ENCODE assay signal across 8 mouse cellular contexts in the genomic region with DNA sequence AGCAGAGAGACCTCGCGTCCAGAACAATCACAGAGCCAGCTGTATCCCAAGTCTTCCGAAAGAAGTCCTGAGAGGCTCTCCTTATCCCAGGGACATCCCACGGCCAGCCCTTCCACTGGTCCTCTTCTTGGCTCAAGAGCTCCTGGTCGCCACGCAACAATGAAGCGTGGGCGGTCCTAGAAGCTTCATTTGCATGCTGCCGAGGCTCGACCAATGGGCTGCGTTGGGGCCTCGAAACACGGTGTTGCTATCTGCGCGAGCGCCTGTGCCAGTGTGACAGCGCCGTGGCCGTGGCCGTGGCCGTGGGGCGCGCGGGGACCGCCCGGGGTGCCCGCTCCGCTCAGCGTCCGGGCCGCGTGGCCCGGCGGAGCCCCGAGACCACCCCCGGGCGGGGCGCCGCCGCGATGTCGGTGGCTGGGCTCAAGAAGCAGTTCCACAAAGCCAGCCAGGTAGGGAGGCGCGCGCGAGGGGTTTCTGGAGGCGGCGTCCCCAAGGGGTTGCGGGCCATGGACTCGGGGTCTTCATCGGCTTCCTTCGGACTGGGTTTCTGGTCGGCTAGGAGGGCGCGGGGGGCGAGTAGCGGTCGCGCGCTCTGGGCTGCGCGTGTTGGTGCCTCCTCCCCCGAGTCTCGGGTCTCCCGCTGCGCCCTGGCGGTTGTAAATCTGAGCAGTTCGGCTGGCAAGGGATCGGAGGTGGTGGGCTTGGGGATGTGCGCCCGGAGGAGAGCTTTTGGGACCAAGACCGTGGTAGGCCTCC. TPM values are rescaled to one million over a fixed set of nuclear protein-coding genes. Genes with fewer than 3 reads are reported as not detected.
DNase-seq lines count a peak whose midpoint lies in the region; ATAC-seq and TF ChIP-seq lines count a peak whose summit lies in the region.

No protein-coding gene starts in this region.

- no peak overlapping the region for H3K27ac ChIP-seq in brown adipose tissue, adult 24 weeks (replicated peaks; ENCODE audit: low read depth, low read length)
- H3K27ac ChIP-seq in forebrain, embryonic 10.5 days = peak overlapping the region; percentile 83
- H3K27ac ChIP-seq in heart, embryonic 14.5 days (replicated peaks in 1 of 2; ENCODE audit: control insufficient read depth in 1 of 2, insufficient read depth in 1 of 2, low read depth in 2 of 2, low read length in 2 of 2) = no peak overlapping the region
- no peak overlapping the region for H3K27ac ChIP-seq in kidney, embryonic 16.5 days (ENCODE audit: low read length)
- no peak overlapping the region for H3K27ac ChIP-seq in limb, embryonic 14.5 days (replicated peaks; ENCODE audit: low read depth, low read length)
- H3K27ac ChIP-seq in midbrain, embryonic 16.5 days (ENCODE audit: low read length) = peak overlapping the region; percentile 86
- H3K27ac ChIP-seq in stomach, embryonic 16.5 days (ENCODE audit: low read length) = no peak overlapping the region

- TF ChIP-seq POLR2A in limb, embryonic 14.5 days (IDR thresholded peaks at IDR 0.05; ENCODE audit: borderline replicate concordance, extremely low read depth, insufficient read depth, insufficient read length) = no peak

- no peaks in the 10 kb centered on the region for H3K36me3 ChIP-seq in forebrain, embryonic 10.5 days (replicated peaks)
- no peaks in the 10 kb centered on the region for H3K36me3 ChIP-seq in heart, embryonic 14.5 days (ENCODE audit: control insufficient read depth, insufficient read depth, low read length)
- H3K36me3 ChIP-seq in kidney, embryonic 16.5 days (ENCODE audit: insufficient read depth, low read length) = no peaks in the 10 kb centered on the region
- no peaks in the 10 kb centered on the region for H3K36me3 ChIP-seq in limb, embryonic 14.5 days (ENCODE audit: control insufficient read depth, insufficient read depth, low read length)
- no peaks in the 10 kb centered on the region for H3K36me3 ChIP-seq in midbrain, embryonic 16.5 days (ENCODE audit: control insufficient read depth, insufficient read depth, low read length)
- H3K36me3 ChIP-seq in stomach, embryonic 16.5 days (ENCODE audit: control insufficient read depth, insufficient read depth, low read length) = no peaks in the 10 kb centered on the region

- H3K9me3 ChIP-seq in forebrain, embryonic 10.5 days = peaks cover 5% of the 10 kb centered on the region; the same call in 1 of the 2 replicates
- H3K9me3 ChIP-seq in heart, embryonic 14.5 days (ENCODE audit: control insufficient read depth, low read length) = no peaks in the 10 kb centered on the region
- 0 out of 2 replicates have a peak, but pooled peaks cover 6% of the 10 kb centered on the region for H3K9me3 ChIP-seq in kidney, embryonic 16.5 days (ENCODE audit: low read length)
- H3K9me3 ChIP-seq in limb, embryonic 14.5 days (ENCODE audit: control insufficient read depth, low read length) = no peaks in the 10 kb centered on the region
- no peaks in the 10 kb centered on the region for H3K9me3 ChIP-seq in midbrain, embryonic 16.5 days (replicated peaks; ENCODE audit: control insufficient read depth, low read length, poor library complexity, severe bottlenecking)
- no peaks in the 10 kb centered on the region for H3K9me3 ChIP-seq in stomach, embryonic 16.5 days (replicated peaks; ENCODE audit: control insufficient read depth, low read length)

- peaks cover 34% of the 10 kb centered on the region for H3K27me3 ChIP-seq in forebrain, embryonic 10.5 days (ENCODE audit: poor library complexity, severe bottlenecking)
- peaks cover 6% of the 10 kb centered on the region; the same call in 1 of the 2 replicates for H3K27me3 ChIP-seq in heart, embryonic 14.5 days (ENCODE audit: control insufficient read depth, insufficient read depth, low read length)
- no peaks in the 10 kb centered on the region; the same call in 1 of the 2 replicates for H3K27me3 ChIP-seq in kidney, embryonic 16.5 days (ENCODE audit: insufficient read depth, low read length)
- no peaks in the 10 kb centered on the region for H3K27me3 ChIP-seq in limb, embryonic 14.5 days (ENCODE audit: control insufficient read depth, insufficient read depth, low read length)
- no peaks in the 10 kb centered on the region for H3K27me3 ChIP-seq in midbrain, embryonic 16.5 days (ENCODE audit: control insufficient read depth, insufficient read depth, low read depth, low read length)
- peaks cover 14% of the 10 kb centered on the region for H3K27me3 ChIP-seq in stomach, embryonic 16.5 days (ENCODE audit: control insufficient read depth, insufficient read depth, low read length)

- DNase-seq in B cell, adult 2 months = peak; percentile 1 to 4
- peak; percentile 85 for DNase-seq in forebrain, embryonic 10.5 days (ENCODE audit: extremely low spot score, low spot score)
- peak; percentile 87 for DNase-seq in limb, embryonic 14.5 days (ENCODE audit: low spot score)

- H3K4me1 ChIP-seq in brown adipose tissue, adult 24 weeks (ENCODE audit: control insufficient read depth, insufficient read depth, insufficient read length, low read length) = no peaks in the 10 kb centered on the region
- peaks cover 21% of the 10 kb centered on the region for H3K4me1 ChIP-seq in forebrain, embryonic 10.5 days
- peaks cover 5 to 11% of the 10 kb centered on the region in 2 experiments; a peak in 2 of 4 replicates for H3K4me1 ChIP-seq in heart, embryonic 14.5 days (ENCODE audit: control insufficient read depth in 2 of 2, insufficient read depth in 2 of 2, low read length in 2 of 2)
- peaks cover 10% of the 10 kb centered on the region for H3K4me1 ChIP-seq in kidney, embryonic 16.5 days (ENCODE audit: insufficient read depth, low read length)
- no peaks in the 10 kb centered on the region; the same call in none of the 2 replicates for H3K4me1 ChIP-seq in limb, embryonic 14.5 days (ENCODE audit: control insufficient read depth, insufficient read depth, low read length)
- H3K4me1 ChIP-seq in midbrain, embryonic 16.5 days (ENCODE audit: control insufficient read depth, insufficient read depth, low read length) = peaks cover 11% of the 10 kb centered on the region
- H3K4me1 ChIP-seq in stomach, embryonic 16.5 days (ENCODE audit: control insufficient read depth, insufficient read depth, low read length) = 0 out of 2 replicates have a peak, but pooled peaks cover 3% of the 10 kb centered on the region

- H3K4me2 ChIP-seq in heart, embryonic 14.5 days (ENCODE audit: low read length) = peak overlapping the region; percentile 100
- peak overlapping the region; percentile 77 for H3K4me2 ChIP-seq in kidney, embryonic 16.5 days (replicated peaks; ENCODE audit: low read depth, low read length)
- peak overlapping the region; percentile 90 for H3K4me2 ChIP-seq in limb, embryonic 14.5 days (replicated peaks; ENCODE audit: low read depth, low read length, severe bottlenecking)
- peak overlapping the region; percentile 50 for H3K4me2 ChIP-seq in midbrain, embryonic 16.5 days (ENCODE audit: low read length)
- peak overlapping the region; percentile 99 for H3K4me2 ChIP-seq in stomach, embryonic 16.5 days (ENCODE audit: low read depth, low read length)

- peak; percentile 87 for ATAC-seq in heart, embryonic 14.5 days (ENCODE audit: insufficient number of reproducible peaks, insufficient read depth, low FRiP score, low read depth)
- peak; percentile 97 for ATAC-seq in kidney, embryonic 16.5 days (ENCODE audit: low FRiP score, low TSS enrichment)
- peak; percentile 97 for ATAC-seq in limb, embryonic 14.5 days (ENCODE audit: low FRiP score, low read depth)
- peak; percentile 99 for ATAC-seq in midbrain, embryonic 16.5 days
- ATAC-seq in stomach, embryonic 16.5 days (ENCODE audit: insufficient read depth, low FRiP score) = peak; percentile 93

- H3K4me3 ChIP-seq in brown adipose tissue, adult 24 weeks (ENCODE audit: insufficient read depth, low read depth, low read length) = peak overlapping the region; percentile 39; the same call in 1 of the 2 replicates
- peak overlapping the region; percentile 79 for H3K4me3 ChIP-seq in forebrain, embryonic 10.5 days
- H3K4me3 ChIP-seq in heart, embryonic 14.5 days (ENCODE audit: control insufficient read depth in 1 of 2, insufficient read depth in 1 of 2, low read depth in 1 of 2, low read length in 2 of 2) = peak overlapping the region; percentile 67 to 72
- H3K4me3 ChIP-seq in kidney, embryonic 16.5 days (ENCODE audit: low read length) = peak overlapping the region; percentile 55
- H3K4me3 ChIP-seq in limb, embryonic 14.5 days (replicated peaks; ENCODE audit: low read length) = peak overlapping the region; percentile 68
- peak overlapping the region; percentile 71 for H3K4me3 ChIP-seq in midbrain, embryonic 16.5 days (ENCODE audit: low read depth, low read length)
- H3K4me3 ChIP-seq in stomach, embryonic 16.5 days (replicated peaks; ENCODE audit: low read length) = peak overlapping the region; percentile 71

- under 1% methylated on average over 72 of the region's 72 CpGs for WGBS in forebrain, embryonic 10.5 days
- under 1% methylated on average over 71 of the region's 72 CpGs for WGBS in heart, embryonic 14.5 days
- under 1% methylated on average over 66 of the region's 72 CpGs for WGBS in kidney, embryonic 16.5 days
- under 1% methylated on average over 71 of the region's 72 CpGs for WGBS in limb, embryonic 14.5 days
- under 1% methylated on average over 62 of the region's 72 CpGs for WGBS in midbrain, embryonic 16.5 days
- under 1% methylated on average over 72 of the region's 72 CpGs for WGBS in stomach, embryonic 16.5 days

- H3K9ac ChIP-seq in heart, embryonic 14.5 days (ENCODE audit: low read length) = peak overlapping the region; percentile 67
- peak overlapping the region; percentile 57 for H3K9ac ChIP-seq in kidney, embryonic 16.5 days (replicated peaks; ENCODE audit: low read length)
- H3K9ac ChIP-seq in limb, embryonic 14.5 days (ENCODE audit: low read depth, low read length, severe bottlenecking) = peak overlapping the region; percentile 69
- peak overlapping the region; percentile 87 for H3K9ac ChIP-seq in midbrain, embryonic 16.5 days (ENCODE audit: low read depth, low read length)
- H3K9ac ChIP-seq in stomach, embryonic 16.5 days (ENCODE audit: low read length) = peak overlapping the region; percentile 65

RNA-seq across cellular contexts. Expression of gene Sh3gl3, which starts 1.1 kb away (rescaled TPM):
- 1.9 and 2.7 TPM in 2 replicates for polyA plus RNA-seq in brown adipose tissue, adult 24 weeks (2012; ENCODE audit: insufficient read depth, insufficient read length, missing spikeins)
- polyA plus RNA-seq in forebrain, embryonic 10.5 days (2016; fragmentation: Nextera tagmentation; extraction: Ambion mirVana) = 8.8 and 8.9 TPM in 2 replicates
- 6.6 and 7.5 TPM in 2 replicates for polyA plus RNA-seq in heart, embryonic 14.5 days (2014; fragmentation: Nextera tagmentation; extraction: Ambion mirVana)
- 11.9 and 12.1 TPM in 2 replicates for polyA plus RNA-seq in kidney, embryonic 16.5 days (2015; fragmentation: Nextera tagmentation; extraction: Ambion mirVana)
- polyA plus RNA-seq in limb, embryonic 14.5 days (2012; rRNA removed) = 7.5 and 10.5 TPM in 2 replicates
- polyA plus RNA-seq in limb, embryonic 14.5 days (2014; fragmentation: Nextera tagmentation; extraction: Ambion mirVana) = 15.1 and 16.7 TPM in 2 replicates
- 85.0 and 91.4 TPM in 2 replicates for polyA plus RNA-seq in midbrain, embryonic 16.5 days (2015; fragmentation: Nextera tagmentation; extraction: Ambion mirVana)
- polyA plus RNA-seq in stomach, embryonic 16.5 days (2015; fragmentation: Nextera tagmentation; extraction: Ambion mirVana) = 6.5 and 7.3 TPM in 2 replicates

Comparison
In these comparisons a context has a peak if more than half of its experiments do, and no peak if none do; other contexts are left out.
1. DNase-seq: peak in every context shown above with its lines; median percentile 87 in limb, embryonic 14.5 days; 85 in forebrain, embryonic 10.5 days; 2 in B cell, adult 2 months.
2. H3K27ac ChIP-seq: peak in forebrain, embryonic 10.5 days (single experiment) and midbrain, embryonic 16.5 days (single experiment); none in brown adipose tissue, adult 24 weeks (single experiment), heart, embryonic 14.5 days (0 of 2), kidney, embryonic 16.5 days (single experiment), limb, embryonic 14.5 days (single experiment) and stomach, embryonic 16.5 days (single experiment).
3. H3K4me2 ChIP-seq: peak in every context shown above with its lines; median percentile 100 in heart, embryonic 14.5 days; 99 in stomach, embryonic 16.5 days; 90 in limb, embryonic 14.5 days; 77 in kidney, embryonic 16.5 days; 50 in midbrain, embryonic 16.5 days.
4. Peak in every context shown above with its lines, with median percentiles within 50 percentile points of each other: H3K4me3 ChIP-seq, ATAC-seq and H3K9ac ChIP-seq.